Mouse (Mus musculus) CH12.LX (cell line): ENCODE results near the gene Etfdh. TPM values are rescaled to one million over a fixed set of nuclear protein-coding genes. Genes with fewer than 3 reads are reported as not detected.
A peak's percentile ranks its signal among the peaks of the same experiment; 100 is the strongest.

Experiments
- DNase-seq: peaks from one replicate; pipeline ENCODE4 v3.0.0-alpha.2; 2013; ENCODE audit errors: extremely low read depth
- H3K27ac ChIP-seq: 2 replicates; pipeline ENCODE4 v1.5.1; 2012; ENCODE audit warnings: low read depth, mild to moderate bottlenecking, control low read depth, moderate library complexity; ENCODE audit not compliant: insufficient read depth
- H3K27me3 ChIP-seq: replicated peaks from 2 replicates; pipeline ENCODE3; 2012; ENCODE audit warnings: inconsistent platforms
- H3K36me3 ChIP-seq, 2 experiments: replicated peaks in 1 of 2; 2 replicates each; pipeline versions ENCODE3 to v1.6.1; 2012; ENCODE audit warnings: inconsistent platforms in 1 of 2, low read length in 1 of 2, mild to moderate bottlenecking in 1 of 2, mixed read lengths in 1 of 2, moderate library complexity in 1 of 2; ENCODE audit not compliant: control insufficient read depth in 1 of 2, insufficient read depth in 1 of 2
- H3K4me1 ChIP-seq, 2 experiments: 2 replicates each; pipeline ENCODE4 v1.6.1; 2012; ENCODE audit warnings: inconsistent platforms in 1 of 2, moderate library complexity in 1 of 2; ENCODE audit not compliant: insufficient read depth in 2 of 2, control insufficient read depth in 1 of 2
- H3K4me2 ChIP-seq: 2 replicates; pipeline ENCODE4 v1.6.1; 2012; ENCODE audit warnings: low read depth, mild to moderate bottlenecking, control low read depth; ENCODE audit not compliant: poor library complexity, insufficient read depth, severe bottlenecking
- H3K4me3 ChIP-seq, 3 experiments: fragments of 150-350 bp in 1 of 3; sonication (generic) in 1 of 3; replicated peaks in 1 of 3; 2 replicates each; pipeline versions ENCODE3 to v1.5.1; 2011 to 2012; ENCODE audit warnings: low read depth in 2 of 3, low read length in 2 of 3, mild to moderate bottlenecking in 2 of 3, moderate library complexity in 2 of 3, control low read depth in 1 of 3, improper control_type of control experiment in 1 of 3, inconsistent platforms in 1 of 3, mixed read lengths in 1 of 3; ENCODE audit not compliant: poor library complexity in 1 of 3
- H3K79me2 ChIP-seq: replicated peaks from 2 replicates; pipeline ENCODE4 v1.6.1; 2012; ENCODE audit warnings: mild to moderate bottlenecking, moderate library complexity; ENCODE audit not compliant: control insufficient read depth, poor library complexity, insufficient read depth, severe bottlenecking; ENCODE audit errors: extremely low read depth
- H3K9ac ChIP-seq: 2 replicates; pipeline ENCODE4 v1.6.1; 2012; ENCODE audit warnings: low read depth, mild to moderate bottlenecking, control low read depth, moderate library complexity; ENCODE audit not compliant: insufficient read depth
- H3K9me3 ChIP-seq: replicated peaks from 2 replicates; pipeline ENCODE3; 2012; ENCODE audit warnings: low read length, inconsistent platforms, mixed read lengths
- CTCF ChIP-seq, 2 experiments: IDR thresholded peaks in 1 of 2; conservative IDR thresholded peaks in 1 of 2; 2 replicates each; pipeline ENCODE4 v1.5.1; 2011 to 2012; ENCODE audit warnings: low read depth in 2 of 2, low read length in 2 of 2, improper control_type of control experiment in 1 of 2, inconsistent platforms in 1 of 2, mild to moderate bottlenecking in 1 of 2, moderate library complexity in 1 of 2
- E2F4 ChIP-seq: IDR thresholded peaks from 2 replicates; pipeline ENCODE4 v1.6.1; 2011; ENCODE audit warnings: low read depth, low read length, improper control_type of control experiment; ENCODE audit not compliant: insufficient replicate concordance
- EP300 ChIP-seq: IDR thresholded peaks from 2 replicates; pipeline ENCODE4 v1.6.1; 2011; ENCODE audit warnings: low read length, improper control_type of control experiment
- ETS1 ChIP-seq: conservative IDR thresholded peaks from 2 replicates; pipeline ENCODE4 v1.6.1; 2012; ENCODE audit warnings: low read depth, mild to moderate bottlenecking, inconsistent platforms, low read length, improper control_type of control experiment, moderate library complexity
- JUND ChIP-seq: conservative IDR thresholded peaks from 2 replicates; pipeline ENCODE4 v1.6.1; 2011; ENCODE audit warnings: low read depth, low read length, improper control_type of control experiment
- KAT2A ChIP-seq: IDR thresholded peaks from 2 replicates; pipeline ENCODE4 v1.6.1; 2012; ENCODE audit warnings: low read length, improper control_type of control experiment, inconsistent platforms; ENCODE audit not compliant: insufficient replicate concordance
- MAFK ChIP-seq: IDR thresholded peaks from 2 replicates; pipeline ENCODE4 v1.6.1; 2011; ENCODE audit warnings: low read length, improper control_type of control experiment; ENCODE audit not compliant: insufficient replicate concordance
- MAX ChIP-seq: IDR thresholded peaks from 2 replicates; pipeline ENCODE4 v1.6.1; 2011; ENCODE audit warnings: low read length, improper control_type of control experiment
- MEF2A ChIP-seq: IDR thresholded peaks from 2 replicates; pipeline ENCODE4 v1.6.1; 2014; ENCODE audit warnings: low read depth, mild to moderate bottlenecking, inconsistent platforms, low read length, improper control_type of control experiment, borderline replicate concordance
- MYC ChIP-seq: IDR thresholded peaks from 2 replicates; pipeline ENCODE4 v1.6.1; 2011; ENCODE audit warnings: low read depth, mild to moderate bottlenecking, improper control_type of control experiment, low read length
- RAD21 ChIP-seq: IDR thresholded peaks from 2 replicates; pipeline ENCODE4 v1.6.1; 2011; ENCODE audit warnings: low read depth, mild to moderate bottlenecking, low read length, improper control_type of control experiment, moderate library complexity
- RCOR1 ChIP-seq: conservative IDR thresholded peaks from 2 replicates; pipeline ENCODE4 v1.6.1; 2012; ENCODE audit warnings: low read depth, mild to moderate bottlenecking, inconsistent platforms, low read length, improper control_type of control experiment
- SIN3A ChIP-seq: IDR thresholded peaks from 2 replicates; pipeline ENCODE4 v1.6.1; 2012; ENCODE audit warnings: low read length, improper control_type of control experiment, inconsistent platforms
- SMC3 ChIP-seq: IDR thresholded peaks from 2 replicates; pipeline ENCODE4 v1.6.1; 2011; ENCODE audit warnings: low read depth, low read length, improper control_type of control experiment
- TCF12 ChIP-seq: IDR thresholded peaks from 2 replicates; pipeline ENCODE4 v1.6.1; 2014; ENCODE audit warnings: low read depth, mild to moderate bottlenecking, inconsistent platforms, low read length, improper control_type of control experiment
- UBTF ChIP-seq: IDR thresholded peaks from 2 replicates; pipeline ENCODE4 v1.6.1; 2012; ENCODE audit warnings: low read depth, mild to moderate bottlenecking, inconsistent platforms, low read length, improper control_type of control experiment, moderate library complexity
- USF2 ChIP-seq: conservative IDR thresholded peaks from 2 replicates; pipeline ENCODE4 v1.6.1; 2011; ENCODE audit warnings: low read depth, low read length, improper control_type of control experiment
- ZKSCAN1 ChIP-seq: IDR thresholded peaks from 2 replicates; pipeline ENCODE4 v1.6.1; 2012; ENCODE audit warnings: low read depth, inconsistent platforms, low read length, improper control_type of control experiment, borderline replicate concordance
- ZMIZ1 ChIP-seq: IDR thresholded peaks from 2 replicates; pipeline ENCODE4 v1.6.1; 2012; ENCODE audit warnings: low read depth, mild to moderate bottlenecking, inconsistent platforms, low read length, improper control_type of control experiment
- ZNF384 ChIP-seq: IDR thresholded peaks from 2 replicates; pipeline ENCODE4 v1.6.1; 2012; ENCODE audit warnings: low read depth, low read length, improper control_type of control experiment, inconsistent platforms
- dilution Hi-C: fragments of 300-500 bp; cut with MboI; formaldehyde crosslinking; loops from 2 replicates; pipeline ENCODE4 v1.14.3; 2020; ENCODE audit warnings: low sequenced_read_pairs; ENCODE audit not compliant: extremely low pct_unique_long_range_greater_than_20kb, extremely low pct_ligation_motif_present
- in situ Hi-C: fragments of 300-500 bp; cut with MboI; formaldehyde crosslinking; loops from 3 replicates; pipeline ENCODE4 v1.14.3; 2019; ENCODE audit warnings: low sequenced_read_pairs, low pct_ligation_motif_present, low pct_unique_long_range_greater_than_20kb, mixed read lengths
- polyA plus RNA-seq: library from polyadenylated mRNA; unstranded; fragments of >175 nt; gene quantifications from 2 replicates; pipeline ENCODE4 v1.2.1, GENCODE M21; 2012; ENCODE audit warnings: low read depth; ENCODE audit not compliant: insufficient read length
- total RNA-seq, 2 experiments: library from RNA; depleted of rRNA; stranded (reverse); fragments of 300-350 nt in 1 of 2; fragments of >200 nt in 1 of 2; gene quantifications; 2 replicates each; pipeline ENCODE4 v1.2.3; 2012 to 2014

Gene Etfdh
- total and polyA plus RNA-seq, 3 experiments = 22.0 to 32.1 (median 22.4) TPM

- in situ Hi-C loops (no loop called here), dilution Hi-C loops (no loop called here)
- peaks cover 7% of the 10 kb centered on the region for H3K79me2 ChIP-seq
- H3K4me1 ChIP-seq = peaks cover 0 to 5% of the 10 kb centered on the region in 2 experiments; a peak in 2 of 4 replicates
- peak overlapping the region; percentile 69; the same call in 1 of the 2 replicates for H3K4me2 ChIP-seq
- peaks cover 5 to 15% of the 10 kb centered on the region in 2 experiments for H3K36me3 ChIP-seq
- peak; percentile 56 for DNase-seq
- peak overlapping the region; percentile 61 to 89 (median 81) for H3K4me3 ChIP-seq
- TF ChIP-seq CTCF (conservative IDR thresholded peaks at IDR 0.05 in 1 of 2, IDR thresholded peaks at IDR 0.05 in 1 of 2; ENCODE audit: low read depth in 2 of 2, low read length in 2 of 2) (peak in 1 of 2 experiments; percentile 62; a peak in 2 of 4 replicates), EP300 (no peak)
- no peaks in the 10 kb centered on the region for H3K27me3 ChIP-seq
- H3K27ac ChIP-seq = no peak overlapping the region
- peak overlapping the region; percentile 73; the same call in 1 of the 2 replicates for H3K9ac ChIP-seq
- H3K9me3 ChIP-seq = no peaks in the 10 kb centered on the region
These were observed 1.7 kb downstream of the Etfdh start for GRCm38 (mm10) chr3:79627484-79628181.

GRCm38 (mm10) chr3:79609886-79610285 is 19.4 kb downstream of the Etfdh start:
- no peaks in the 10 kb centered on the region for H3K27me3 ChIP-seq

GRCm38 (mm10) chr3:79595468-79595867 is 33.8 kb downstream of the Etfdh start:
- no peak for DNase-seq
- Histone ChIP-seq H3K79me2 (peaks cover 44% of the 10 kb centered on the region), H3K27me3 (no peaks in the 10 kb centered on the region), H3K36me3 (peaks cover 46 to 71% of the 10 kb centered on the region in 2 experiments), H3K9me3 (no peaks in the 10 kb centered on the region), H3K27ac (no peak overlapping the region), H3K4me1 (peaks cover 2 to 15% of the 10 kb centered on the region in 2 experiments; a peak in 3 of 4 replicates)
- in situ Hi-C loops (loop anchor here (25.0 kb wide), 1 partner anchor 633 kb away; no protein-coding TSS in a partner anchor), dilution Hi-C loops (loop anchor here (25.0 kb wide), 1 partner anchor 383 kb away; no protein-coding TSS in a partner anchor)
- TF ChIP-seq ZNF384 = no peak
- TF ChIP-seq ZKSCAN1 = no peak
- no peak for TF ChIP-seq ETS1
- TF ChIP-seq E2F4 = no peak
- no peak for TF ChIP-seq UBTF
- TF ChIP-seq SIN3A = no peak
- TF ChIP-seq MYC = no peak
- no peak for TF ChIP-seq JUND
- no peak for TF ChIP-seq CTCF (conservative IDR thresholded peaks at IDR 0.05 in 1 of 2, IDR thresholded peaks at IDR 0.05 in 1 of 2; ENCODE audit: low read depth in 2 of 2, low read length in 2 of 2)
- no peak for TF ChIP-seq MEF2A
- TF ChIP-seq MAX = no peak
- TF ChIP-seq RAD21 = no peak
- no peak for TF ChIP-seq RCOR1
- no peak for TF ChIP-seq KAT2A
- TF ChIP-seq, all 38 proteins: peak for 0
- Histone ChIP-seq H3K4me2 (no peak overlapping the region), H3K9ac (no peak overlapping the region), H3K4me3 (no peak overlapping the region)

More at GRCm38 (mm10) chr3:79609886-79610285, 19.4 kb downstream of the Etfdh start:
- TF ChIP-seq SIN3A (no peak), EP300 (no peak), E2F4 (no peak), ZMIZ1 (no peak), USF2 (no peak), MAFK (no peak), SMC3 (no peak), TCF12 (no peak)
- TF ChIP-seq, all 38 proteins: peak for 0
- Histone ChIP-seq H3K4me1 (no peaks in the 10 kb centered on the region), H3K27ac (no peak overlapping the region), H3K4me3 (no peak overlapping the region), H3K9me3 (peaks cover 6% of the 10 kb centered on the region), H3K9ac (no peak overlapping the region), H3K4me2 (no peak overlapping the region), H3K36me3 (peaks cover 30 to 58% of the 10 kb centered on the region in 2 experiments), H3K79me2 (no peaks in the 10 kb centered on the region)
- no peak for DNase-seq
- dilution Hi-C loops (no loop called here), in situ Hi-C loops (no loop called here)
